Mouse (Mus musculus): ENCODE results near the gene Rabgef1. TPM values are rescaled to one million over a fixed set of nuclear protein-coding genes. Genes with fewer than 3 reads are reported as not detected.

Rabgef1 gene
- polyA plus RNA-seq, 1 experiment, result 16.4 TPM

DNA sequence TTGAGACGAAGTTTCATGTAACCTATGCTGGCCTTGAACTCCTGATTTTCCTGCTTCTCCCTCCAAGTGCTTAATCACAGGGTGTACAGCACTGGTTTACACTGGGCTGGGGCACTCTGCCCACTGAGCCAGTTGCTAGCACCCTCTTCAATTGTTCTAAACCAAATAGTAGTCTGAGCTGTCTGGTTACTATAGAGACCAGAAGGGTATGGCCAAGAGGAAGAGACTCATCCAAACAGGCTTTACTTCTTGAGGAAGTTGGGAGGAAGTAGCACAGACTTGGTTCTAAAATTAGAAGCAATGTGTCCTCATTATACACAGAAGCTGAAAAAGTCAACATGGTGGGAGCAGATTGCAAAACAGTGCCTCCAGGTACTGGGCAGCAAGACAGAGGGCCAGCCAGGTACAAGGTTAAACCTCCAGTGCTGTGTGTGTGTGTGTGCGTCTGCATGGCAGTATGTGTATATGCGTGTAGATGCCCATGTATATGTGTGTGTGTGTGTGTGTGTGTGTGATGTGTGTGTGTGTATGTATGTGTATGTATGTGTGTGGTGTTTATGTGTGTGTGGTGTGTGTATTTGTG, 33.9 kb downstream of the Rabgef1 start:
- 94% methylated on average over 3 of the region's 3 CpGs for WGBS
- DNase-seq (ENCODE audit: low read depth in 1 of 2, low spot score in 2 of 2), result no peak
- H3K27me3 ChIP-seq (ENCODE audit: control insufficient read depth, insufficient read depth, low read length), result no peaks in the 10 kb centered on the region
- no peak for TF ChIP-seq POLR2A (IDR thresholded peaks at IDR 0.05; ENCODE audit: low read depth, low read length)
- TF ChIP-seq CTCF (IDR thresholded peaks at IDR 0.05; ENCODE audit: extremely low read depth, insufficient read depth, insufficient read length, insufficient replicate concordance), result no peak
- H3K4me3 ChIP-seq (ENCODE audit: extremely low read depth, insufficient read depth, insufficient read length), result no peak overlapping the region
- H3K36me3 ChIP-seq (ENCODE audit: control insufficient read depth, insufficient read depth, low read length), result peaks cover 19% of the 10 kb centered on the region
- peaks cover 10% of the 10 kb centered on the region; the same call in 1 of the 2 replicates for H3K4me1 ChIP-seq (ENCODE audit: control insufficient read depth, insufficient read depth, insufficient read length)
- H3K27ac ChIP-seq (ENCODE audit: insufficient read depth, low read length), result no peak overlapping the region

DNA sequence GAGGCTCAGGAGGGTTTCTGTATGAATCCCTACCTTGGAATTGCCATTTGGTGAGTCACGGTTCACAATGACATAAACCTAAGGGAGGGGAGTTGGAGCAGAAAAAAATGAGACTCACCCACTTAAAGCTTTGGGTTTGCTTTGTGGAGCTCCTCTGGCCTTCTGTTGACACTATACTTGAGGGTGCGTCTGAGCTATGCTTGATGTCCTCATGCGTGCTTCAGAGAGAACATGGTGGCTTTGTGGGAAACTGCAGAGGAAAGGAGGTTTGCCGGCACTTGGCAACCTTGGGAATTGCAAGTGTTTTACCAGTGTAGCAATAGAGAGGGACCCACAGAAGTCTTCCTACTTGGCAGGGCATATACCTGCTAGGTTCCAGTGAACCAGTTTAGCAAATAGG, 35.7 kb downstream of the Rabgef1 start:
- Histone ChIP-seq H3K4me3 (ENCODE audit: extremely low read depth, insufficient read depth, insufficient read length) (no peak overlapping the region), H3K27me3 (ENCODE audit: control insufficient read depth, insufficient read depth, low read length) (no peaks in the 10 kb centered on the region), H3K27ac (ENCODE audit: insufficient read depth, low read length) (no peak overlapping the region), H3K36me3 (ENCODE audit: control insufficient read depth, insufficient read depth, low read length) (peaks cover 28% of the 10 kb centered on the region), H3K4me1 (ENCODE audit: control insufficient read depth, insufficient read depth, insufficient read length) (peaks cover 10% of the 10 kb centered on the region; the same call in 1 of the 2 replicates)
- DNase-seq (ENCODE audit: low read depth in 1 of 2, low spot score in 2 of 2), result no peak
- WGBS, result over 99% methylated on average over 4 of the region's 4 CpGs
- TF ChIP-seq CTCF (IDR thresholded peaks at IDR 0.05; ENCODE audit: extremely low read depth, insufficient read depth, insufficient read length, insufficient replicate concordance) (no peak), POLR2A (IDR thresholded peaks at IDR 0.05; ENCODE audit: low read depth, low read length) (no peak)

DNA sequence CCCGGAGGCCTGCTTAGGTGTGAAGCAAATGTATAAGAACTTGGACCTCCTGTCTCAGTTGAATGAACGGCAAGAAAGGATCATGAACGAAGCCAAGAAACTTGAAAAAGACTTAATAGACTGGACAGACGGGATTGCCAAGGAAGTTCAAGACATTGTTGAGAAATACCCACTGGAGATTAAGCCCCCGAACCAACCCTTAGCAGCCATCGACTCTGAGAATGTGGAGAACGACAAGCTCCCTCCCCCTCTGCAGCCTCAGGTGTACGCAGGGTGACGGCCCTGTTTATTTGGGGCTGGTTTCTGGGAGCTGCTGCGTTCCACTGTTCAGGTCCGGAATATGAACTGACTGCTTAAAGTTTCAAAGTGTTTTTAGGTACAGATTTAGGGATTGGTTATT, 41.4 kb downstream of the Rabgef1 start:
- Histone ChIP-seq H3K4me3 (ENCODE audit: extremely low read depth, insufficient read depth, insufficient read length) (no peak overlapping the region), H3K27me3 (ENCODE audit: control insufficient read depth, insufficient read depth, low read length) (no peaks in the 10 kb centered on the region), H3K27ac (ENCODE audit: insufficient read depth, low read length) (no peak overlapping the region), H3K4me1 (ENCODE audit: control insufficient read depth, insufficient read depth, insufficient read length) (no peaks in the 10 kb centered on the region), H3K36me3 (ENCODE audit: control insufficient read depth, insufficient read depth, low read length) (peaks cover 30% of the 10 kb centered on the region)
- no peak for DNase-seq (ENCODE audit: low read depth in 1 of 2, low spot score in 2 of 2)
- WGBS, result 96% methylated on average over 11 of the region's 11 CpGs
- TF ChIP-seq POLR2A (IDR thresholded peaks at IDR 0.05; ENCODE audit: low read depth, low read length) (no peak), CTCF (IDR thresholded peaks at IDR 0.05; ENCODE audit: extremely low read depth, insufficient read depth, insufficient read length, insufficient replicate concordance) (no peak)

DNA sequence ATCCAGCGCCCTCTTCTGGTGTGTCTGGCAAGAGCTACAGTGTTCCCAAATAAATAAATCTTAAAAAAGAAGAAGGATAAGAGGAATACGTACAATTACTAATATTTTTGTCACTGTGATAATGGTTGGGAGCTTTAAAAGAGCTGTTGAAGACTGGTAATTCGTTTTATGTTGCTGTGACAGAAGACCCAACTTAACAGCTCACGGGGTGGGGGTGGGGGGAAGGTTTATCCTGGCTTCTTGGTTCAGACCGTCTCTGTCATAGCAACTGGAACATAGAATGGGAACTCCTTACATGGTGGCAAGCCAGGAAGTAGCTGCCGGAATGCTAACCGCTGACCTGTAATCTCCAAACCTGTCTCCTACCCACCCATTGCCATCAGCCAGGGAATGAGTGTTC, 45.2 kb downstream of the Rabgef1 start, which contains the start of gene Tmem248:
Gene Tmem248, plus strand, starts transcription at position 301 of the 400 bp plus-strand sequence.
- no peak within 1 kb of the TSS for H3K27ac ChIP-seq (ENCODE audit: insufficient read depth, low read length)

DNA sequence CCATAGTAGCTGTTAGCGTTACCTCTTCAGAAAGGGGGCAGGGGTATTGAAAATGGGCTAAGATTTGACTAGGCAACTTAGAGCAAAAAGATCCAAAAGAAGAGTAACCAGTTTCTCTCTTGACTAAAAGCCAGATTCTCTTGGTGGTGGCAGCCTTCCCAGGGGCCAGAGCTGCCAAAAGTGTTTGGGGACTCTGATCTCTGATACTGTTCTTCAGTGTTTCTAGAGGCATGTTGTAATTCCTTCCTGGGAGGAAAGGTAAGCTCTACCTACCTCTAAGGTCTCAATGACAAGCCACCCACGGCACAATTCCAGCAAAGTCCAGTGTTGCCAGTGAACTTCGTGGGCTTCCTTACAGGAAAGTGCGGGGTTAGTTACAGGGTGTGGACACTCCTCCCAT, 45.8 kb downstream of the Rabgef1 start:
- no peaks in the 10 kb centered on the region for H3K4me1 ChIP-seq (ENCODE audit: control insufficient read depth, insufficient read depth, insufficient read length)
- H3K27me3 ChIP-seq (ENCODE audit: control insufficient read depth, insufficient read depth, low read length), result no peaks in the 10 kb centered on the region
- peaks cover 8% of the 10 kb centered on the region for H3K36me3 ChIP-seq (ENCODE audit: control insufficient read depth, insufficient read depth, low read length)
- TF ChIP-seq CTCF (IDR thresholded peaks at IDR 0.05; ENCODE audit: extremely low read depth, insufficient read depth, insufficient read length, insufficient replicate concordance) (no peak), POLR2A (IDR thresholded peaks at IDR 0.05; ENCODE audit: low read depth, low read length) (no peak)
- no peak overlapping the region for H3K27ac ChIP-seq (ENCODE audit: insufficient read depth, low read length)
- DNase-seq (ENCODE audit: low read depth in 1 of 2, low spot score in 2 of 2), result no peak
- no peak overlapping the region for H3K4me3 ChIP-seq (ENCODE audit: extremely low read depth, insufficient read depth, insufficient read length)
- WGBS, result 88% methylated on average over 4 of the region's 4 CpGs

More for the DNA sequence above, 45.2 kb downstream of the Rabgef1 start, which contains the start of gene Tmem248:
- no peak within 1 kb of the TSS for H3K4me3 ChIP-seq (ENCODE audit: extremely low read depth, insufficient read depth, insufficient read length)
- DNase-seq (ENCODE audit: low read depth in 1 of 2, low spot score in 2 of 2), result no peak
- 86% methylated on average over 7 of the region's 7 CpGs for WGBS
- TF ChIP-seq POLR2A (IDR thresholded peaks at IDR 0.05; ENCODE audit: low read depth, low read length) (no peak), CTCF (IDR thresholded peaks at IDR 0.05; ENCODE audit: extremely low read depth, insufficient read depth, insufficient read length, insufficient replicate concordance) (no peak)
- peaks cover 13% of the 10 kb centered on the region for H3K36me3 ChIP-seq (ENCODE audit: control insufficient read depth, insufficient read depth, low read length)
- H3K4me1 ChIP-seq (ENCODE audit: control insufficient read depth, insufficient read depth, insufficient read length), result no peaks in the 10 kb centered on the region
- H3K27me3 ChIP-seq (ENCODE audit: control insufficient read depth, insufficient read depth, low read length), result no peaks in the 10 kb centered on the region

DNA sequence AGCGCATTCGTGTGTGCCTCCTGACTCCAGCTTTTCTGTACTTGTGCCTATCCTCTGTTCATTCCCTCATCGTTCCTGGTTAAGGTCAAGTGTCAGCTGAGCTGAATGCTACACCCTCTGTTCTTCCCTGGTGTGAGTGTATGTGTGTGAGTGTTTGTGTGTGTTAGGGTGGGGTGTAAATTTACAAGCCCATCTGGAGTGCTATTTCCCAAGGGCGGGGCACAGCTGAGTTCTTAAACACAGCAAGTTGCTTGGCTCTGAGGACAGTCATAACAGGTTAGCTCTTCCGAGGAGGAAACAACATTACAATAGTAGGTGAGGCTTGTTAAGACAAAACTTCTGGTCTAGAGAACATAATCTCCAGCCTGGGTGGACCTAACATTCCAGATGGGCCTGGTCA, 46.7 kb downstream of the Rabgef1 start:
- H3K27ac ChIP-seq (ENCODE audit: insufficient read depth, low read length), result no peak overlapping the region
- H3K4me3 ChIP-seq (ENCODE audit: extremely low read depth, insufficient read depth, insufficient read length), result no peak overlapping the region
- TF ChIP-seq CTCF (IDR thresholded peaks at IDR 0.05; ENCODE audit: extremely low read depth, insufficient read depth, insufficient read length, insufficient replicate concordance) (no peak), POLR2A (IDR thresholded peaks at IDR 0.05; ENCODE audit: low read depth, low read length) (no peak)
- no peaks in the 10 kb centered on the region for H3K27me3 ChIP-seq (ENCODE audit: control insufficient read depth, insufficient read depth, low read length)
- DNase-seq (ENCODE audit: low read depth in 1 of 2, low spot score in 2 of 2), result no peak
- peaks cover 4% of the 10 kb centered on the region for H3K4me1 ChIP-seq (ENCODE audit: control insufficient read depth, insufficient read depth, insufficient read length)
- WGBS, result 97% methylated on average over 5 of the region's 5 CpGs
- peaks cover 4% of the 10 kb centered on the region for H3K36me3 ChIP-seq (ENCODE audit: control insufficient read depth, insufficient read depth, low read length)

DNA sequence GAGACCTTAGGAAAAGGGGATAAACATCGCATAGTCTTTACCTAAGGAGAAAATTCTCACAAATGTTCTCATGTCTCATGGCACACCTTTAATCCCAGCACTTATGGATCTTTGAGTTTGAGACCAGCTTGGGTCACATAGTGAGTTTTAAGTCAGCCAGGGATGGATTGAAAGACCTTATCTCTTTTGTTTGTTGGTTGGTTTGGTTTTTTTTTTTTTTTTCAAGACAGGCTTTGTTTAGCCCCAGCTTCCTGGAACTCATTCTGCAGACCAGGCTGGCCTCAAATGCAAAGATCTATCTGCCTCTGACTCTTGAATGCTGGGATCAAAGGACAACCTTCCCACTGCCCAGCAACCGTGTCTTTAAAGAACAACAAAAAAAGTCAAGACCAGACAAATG, 49.7 kb downstream of the Rabgef1 start:
- Histone ChIP-seq H3K4me3 (ENCODE audit: extremely low read depth, insufficient read depth, insufficient read length) (no peak overlapping the region), H3K4me1 (ENCODE audit: control insufficient read depth, insufficient read depth, insufficient read length) (peaks cover 4% of the 10 kb centered on the region), H3K27me3 (ENCODE audit: control insufficient read depth, insufficient read depth, low read length) (no peaks in the 10 kb centered on the region), H3K36me3 (ENCODE audit: control insufficient read depth, insufficient read depth, low read length) (no peaks in the 10 kb centered on the region), H3K27ac (ENCODE audit: insufficient read depth, low read length) (no peak overlapping the region)
- DNase-seq (ENCODE audit: low read depth in 1 of 2, low spot score in 2 of 2), result no peak
- 55% methylated on average over 2 of the region's 2 CpGs for WGBS
- TF ChIP-seq CTCF (IDR thresholded peaks at IDR 0.05; ENCODE audit: extremely low read depth, insufficient read depth, insufficient read length, insufficient replicate concordance), result no peak
- no peak for TF ChIP-seq POLR2A (IDR thresholded peaks at IDR 0.05; ENCODE audit: low read depth, low read length)
